Mouse (Mus musculus) spleen, adult 18-20 months (tissue): ENCODE data around the gene Eps8.

ENCODE experiments used
- DNase-seq, 2 experiments: peaks; one replicate each; pipeline ENCODE4 v3.0.0; 2022; ENCODE audit warnings: mixed read lengths in 2 of 2

Gene Eps8

DNA sequence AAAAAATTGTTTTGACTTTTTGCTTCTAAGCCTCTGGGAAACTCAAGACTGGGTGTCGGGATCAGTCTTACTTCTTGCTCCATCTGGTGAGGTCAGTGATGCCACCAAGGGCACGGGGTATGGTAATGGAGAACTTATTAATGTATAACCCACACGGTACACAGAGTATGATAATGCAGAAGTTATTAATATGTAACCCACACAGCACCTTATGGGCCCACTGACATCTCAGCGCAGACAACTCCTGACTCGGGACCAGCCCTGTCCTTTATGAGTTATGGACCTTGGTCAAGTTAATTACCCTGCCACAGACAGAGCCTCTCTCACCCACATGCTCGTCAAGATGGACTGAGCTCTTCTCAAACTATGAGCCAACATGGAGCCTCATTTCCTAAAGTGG lies 89.2 kb downstream of the Eps8 start:
- DNase-seq = no peak

DNA sequence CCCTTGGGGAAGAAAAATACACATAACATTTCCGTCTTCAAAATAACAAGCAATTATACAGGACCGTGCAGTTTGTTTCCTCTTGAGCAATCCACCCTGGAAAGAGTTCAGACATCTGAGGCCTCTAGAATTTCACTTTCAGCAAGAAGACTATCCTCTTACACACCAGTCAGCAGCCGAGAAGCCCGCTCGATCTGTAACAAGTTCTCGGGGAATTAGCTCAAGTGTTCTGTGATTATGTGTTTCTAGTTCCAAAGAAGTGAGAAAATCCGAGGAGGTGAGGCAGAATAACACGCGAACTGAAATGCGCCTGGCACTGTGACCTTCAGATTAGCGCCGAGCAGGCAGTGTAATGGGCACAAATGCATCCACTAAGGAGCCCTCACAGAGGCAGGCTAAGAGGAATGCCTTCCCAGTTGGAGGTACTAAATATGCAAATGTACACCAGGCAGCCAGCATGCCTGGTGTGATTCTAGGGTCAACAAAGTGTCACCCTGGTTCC lies 94.3 kb downstream of the Eps8 start:
- no peak for DNase-seq

DNA sequence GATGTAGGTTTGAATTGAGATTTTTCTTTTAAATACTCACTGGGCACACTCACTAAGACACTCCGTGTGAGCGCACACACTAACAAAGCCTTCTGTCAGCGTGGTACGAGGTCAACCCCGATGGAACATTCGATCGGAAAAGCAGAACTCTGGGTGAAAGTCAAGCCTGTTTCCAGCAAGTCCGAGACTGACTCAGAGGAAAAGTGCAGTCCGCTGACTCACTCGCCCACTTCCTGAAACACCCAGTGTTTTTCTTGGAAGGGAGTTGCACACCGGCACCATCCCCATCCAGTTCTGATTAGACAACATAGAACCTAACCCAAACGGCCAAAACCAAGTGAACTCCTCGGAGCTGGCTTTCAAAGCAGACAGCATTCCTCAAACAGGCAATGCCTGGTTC lies 95.8 kb downstream of the Eps8 start:
- no peak for DNase-seq

DNA sequence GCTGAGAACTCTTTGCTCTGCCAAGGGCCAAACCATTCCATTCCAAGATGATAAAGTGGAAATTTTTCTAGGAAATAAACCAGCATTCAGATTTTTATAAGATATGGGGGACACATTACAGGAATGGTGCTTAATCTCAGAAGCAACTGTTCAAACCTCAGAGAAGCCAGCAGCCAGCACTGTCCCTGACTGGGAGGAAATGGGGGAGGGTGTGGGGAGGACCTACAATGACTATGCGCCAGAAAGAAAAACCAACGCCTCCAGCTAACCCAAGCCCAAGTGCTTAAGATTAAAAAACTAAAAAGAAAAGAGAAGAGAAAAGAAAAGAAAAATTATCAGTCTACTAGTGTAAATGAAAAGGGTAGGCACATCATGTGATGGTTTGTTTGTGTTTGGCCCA lies 97.0 kb downstream of the Eps8 start:
- DNase-seq = no peak

- no peak for DNase-seq
Measured at GRCm38 (mm10) chr6:137557159-137557558, 97.5 kb downstream of the Eps8 start.

- DNase-seq = no peak
Measured at GRCm38 (mm10) chr6:137556636-137557035, 98.0 kb downstream of the Eps8 start.

GRCm38 (mm10) chr6:137550181-137550580 lies 104.5 kb downstream of the Eps8 start:
- no peak for DNase-seq

GRCm38 (mm10) chr6:137548613-137549012 lies 106.1 kb downstream of the Eps8 start:
- no peak for DNase-seq

- no peak for DNase-seq
Measured at GRCm38 (mm10) chr6:137547555-137547954, 107.1 kb downstream of the Eps8 start.

DNA sequence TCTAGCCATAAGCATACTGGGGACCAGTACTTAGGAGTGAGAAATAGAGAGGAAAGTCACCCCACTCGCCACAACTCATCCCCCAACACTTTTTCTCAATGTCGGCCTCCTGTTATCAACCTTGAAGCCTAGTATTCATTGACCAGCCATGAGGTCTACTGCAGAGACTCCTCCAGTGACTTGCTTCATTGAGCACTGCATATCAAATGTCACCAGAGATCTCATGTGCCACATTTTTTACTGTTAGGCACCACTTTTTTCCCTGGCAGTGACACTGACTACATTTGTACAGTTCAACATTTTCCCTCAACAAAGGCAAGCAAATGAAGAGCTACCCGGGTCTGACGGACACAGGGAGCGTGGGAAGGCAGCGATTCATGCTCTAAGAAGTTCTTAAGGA lies 108.6 kb downstream of the Eps8 start:
- DNase-seq = no peak

DNA sequence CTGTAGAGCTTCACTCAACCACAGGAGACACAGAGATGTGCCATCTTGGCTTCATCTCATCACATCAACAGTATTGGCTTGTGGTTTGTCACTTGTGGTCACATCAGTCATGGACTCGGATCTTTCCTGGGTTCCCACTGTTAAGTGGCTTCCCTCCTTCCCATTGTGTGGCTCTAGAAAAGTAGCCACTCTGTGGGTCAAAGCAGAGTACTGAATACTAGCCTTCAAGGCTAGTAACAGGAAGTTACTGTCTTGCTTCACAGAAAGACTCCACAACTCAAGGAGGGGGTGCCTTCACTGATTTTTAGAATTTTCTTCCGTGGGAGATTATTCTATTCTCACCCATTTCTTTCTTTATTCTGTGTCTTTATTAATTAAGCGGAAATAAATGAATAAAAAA lies 109.3 kb downstream of the Eps8 start:
- DNase-seq = no peak

DNA sequence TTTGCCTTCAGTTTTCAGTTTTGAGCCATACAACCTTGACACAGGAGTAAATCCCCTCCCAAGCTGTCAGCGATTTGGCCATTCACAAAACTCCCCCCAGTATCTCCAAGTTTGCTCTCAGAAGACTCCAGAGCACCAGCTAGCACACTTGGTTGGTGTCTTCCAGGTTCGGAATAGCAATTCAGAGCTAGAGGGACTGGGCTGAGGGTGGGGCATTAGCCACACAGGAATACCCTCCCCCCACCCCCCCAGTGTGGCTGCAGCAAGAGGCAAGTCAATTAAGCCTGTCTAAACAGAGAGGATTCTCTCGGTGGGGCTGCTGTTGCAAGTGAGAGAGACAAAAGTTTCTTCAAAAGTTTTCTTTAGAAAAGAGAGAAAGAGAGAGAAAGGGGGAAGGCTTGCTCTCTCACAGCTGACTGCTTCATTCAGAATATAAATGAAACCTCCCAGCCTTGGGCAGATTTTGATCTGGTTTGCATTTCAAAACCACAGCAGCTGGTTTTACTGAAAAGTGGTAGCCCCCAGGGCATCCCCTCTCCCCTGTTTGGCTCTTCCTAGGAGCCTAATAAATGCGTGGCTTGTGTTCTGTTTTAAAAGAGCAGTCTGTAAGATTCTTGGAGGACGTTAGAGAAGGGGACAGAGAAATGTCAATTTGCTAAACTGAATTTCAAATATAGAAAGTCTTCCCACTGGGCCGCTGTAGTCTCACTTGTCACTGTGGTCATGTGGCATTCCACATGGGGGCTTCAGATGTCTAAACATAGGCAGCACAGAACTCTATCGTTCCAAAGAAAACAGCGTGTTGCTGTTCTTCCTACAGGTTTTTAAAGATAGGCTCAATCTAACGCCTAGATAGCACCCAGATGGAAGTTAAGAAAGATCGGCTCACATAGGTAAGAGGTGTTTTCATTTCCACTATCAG lies 112.2 kb downstream of the Eps8 start:
- no peak for DNase-seq

DNA sequence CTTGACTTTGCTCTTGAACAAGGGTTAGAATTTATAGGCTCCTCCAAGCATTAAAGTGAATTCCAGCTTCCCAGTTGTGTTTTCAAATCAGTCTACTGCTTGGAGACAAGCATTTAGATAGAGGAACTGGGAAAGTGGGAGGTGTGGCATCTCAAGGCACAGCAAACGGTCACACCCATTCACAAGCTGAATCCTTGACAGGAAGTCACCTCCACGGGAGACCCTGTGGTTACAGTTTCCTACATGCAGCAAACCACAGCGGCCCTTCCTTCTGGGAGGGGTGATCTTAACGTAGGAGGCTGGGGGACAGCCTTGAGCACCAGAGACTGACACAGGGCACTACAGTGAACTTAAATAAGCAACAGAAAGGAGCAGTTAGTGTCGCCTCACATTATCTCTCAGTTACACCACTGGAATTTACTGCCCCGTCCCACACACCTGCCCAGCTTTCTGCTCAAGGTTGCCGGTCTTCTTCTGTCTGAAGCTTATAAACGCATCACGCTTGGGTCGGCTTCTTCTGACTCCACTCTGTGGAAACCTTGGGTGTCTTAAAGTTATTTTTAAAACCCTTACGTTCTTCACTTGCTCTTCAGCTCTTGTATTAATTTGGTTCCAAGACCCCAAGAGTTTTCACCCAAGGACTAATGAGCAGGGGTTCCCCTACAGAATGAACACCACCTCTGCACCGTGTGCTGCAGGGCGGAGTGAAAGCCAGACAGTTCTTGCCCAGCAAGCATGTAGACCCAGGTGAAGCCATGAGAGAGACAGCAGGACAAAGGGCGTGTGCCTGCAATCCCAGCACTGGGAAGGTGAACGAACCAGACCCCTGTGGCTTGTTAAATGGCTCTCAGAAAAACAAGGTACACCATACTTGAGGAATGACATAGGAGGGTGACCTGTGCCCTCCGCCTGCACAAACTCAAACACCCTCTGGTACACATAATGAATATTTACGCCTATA lies 113.2 kb downstream of the Eps8 start:
- DNase-seq = no peak

GRCm38 (mm10) chr6:137540800-137541199 lies 113.9 kb downstream of the Eps8 start:
- no peak for DNase-seq

- no peak for DNase-seq
Measured at GRCm38 (mm10) chr6:137540346-137540745, 114.3 kb downstream of the Eps8 start.

DNA sequence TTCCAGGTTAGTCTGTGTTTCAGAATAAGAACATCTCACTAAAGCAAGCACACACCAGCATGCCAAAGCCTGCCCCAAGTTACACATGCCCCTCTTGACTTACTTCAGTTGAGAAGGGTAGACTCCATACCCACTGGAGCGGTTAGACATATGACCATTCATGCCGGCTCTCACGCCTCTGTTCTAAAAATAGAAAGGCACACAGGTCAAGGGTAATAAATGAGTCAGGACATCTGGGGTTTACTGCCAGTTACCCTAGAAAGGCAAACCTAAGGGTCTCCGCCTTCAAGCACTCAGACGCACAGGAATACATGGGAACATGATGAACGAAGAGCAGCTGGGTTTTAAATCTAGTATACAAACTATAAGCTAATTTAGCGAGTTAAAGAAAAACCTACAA lies 115.5 kb downstream of the Eps8 start:
- no peak for DNase-seq

DNA sequence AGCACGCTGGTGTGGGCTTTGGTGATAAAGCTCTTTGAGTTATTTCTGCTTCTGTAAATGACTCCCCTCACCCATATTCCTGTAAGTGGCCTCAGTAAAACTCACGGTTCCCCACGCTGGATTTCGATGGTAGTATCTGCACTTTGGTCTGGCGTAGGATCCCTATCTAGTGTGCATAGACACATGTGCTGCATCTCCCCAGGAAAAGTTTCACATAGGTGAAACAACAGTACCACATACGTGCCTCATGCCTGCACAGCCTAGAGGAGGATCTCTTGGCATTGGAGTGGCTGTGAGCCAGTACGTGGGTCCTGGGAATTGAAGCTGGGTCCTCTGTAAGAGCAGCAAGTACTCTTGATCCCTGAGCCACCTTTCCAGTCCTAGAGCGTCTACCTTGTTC lies 121.9 kb downstream of the Eps8 start:
- DNase-seq = no peak

- DNase-seq = no peak
Measured at GRCm38 (mm10) chr6:137525769-137526168, 128.9 kb downstream of the Eps8 start.

DNA sequence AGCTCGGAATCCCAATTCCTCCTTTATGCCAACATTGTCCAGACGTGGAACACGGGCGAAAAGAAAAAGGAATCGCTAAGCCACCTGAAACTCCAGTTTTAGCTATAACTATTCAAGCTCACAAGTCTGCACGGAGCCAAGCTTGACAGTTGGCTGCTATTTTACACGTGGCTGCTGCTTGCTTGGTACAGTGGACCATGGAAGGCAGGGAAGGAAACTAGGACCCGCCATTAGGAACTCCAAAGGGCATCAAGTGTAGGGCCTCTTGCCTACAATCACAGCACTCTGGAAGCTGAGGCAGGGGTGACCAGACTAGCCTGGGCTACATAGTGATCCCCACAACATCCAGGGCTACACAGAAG lies 134.4 kb downstream of the Eps8 start:
- no peak for DNase-seq

- no peak for DNase-seq
Measured at GRCm38 (mm10) chr6:137519529-137520342, 134.9 kb downstream of the Eps8 start.

GRCm38 (mm10) chr6:137514872-137515271 lies 139.8 kb downstream of the Eps8 start:
- DNase-seq = no peak

- no peak for DNase-seq
Measured at GRCm38 (mm10) chr6:137512753-137513152, 141.9 kb downstream of the Eps8 start.
